Mouse (Mus musculus): ENCODE results near the gene Car6.

DNA sequence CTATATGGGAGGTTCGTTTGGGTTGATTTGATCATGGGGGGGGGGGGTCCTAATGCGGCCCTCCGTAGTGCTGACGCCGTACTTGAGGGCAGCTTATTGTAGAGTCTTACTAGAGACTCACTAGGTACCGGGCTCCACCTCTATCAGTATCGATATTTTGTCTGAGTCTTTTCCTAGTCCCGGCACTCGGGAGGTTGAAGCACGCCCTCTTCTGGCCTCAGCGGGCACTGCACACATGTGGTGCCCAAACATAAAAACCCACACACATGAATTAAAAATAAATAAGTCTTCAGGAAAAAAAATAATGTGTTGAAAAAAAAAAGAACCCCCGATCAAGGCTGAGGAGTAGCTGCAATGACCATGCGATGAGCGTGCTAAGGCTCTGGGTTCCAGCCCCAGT is 27.1 kb downstream of the Car6 start:
- TF ChIP-seq CTCF (IDR thresholded peaks at IDR 0.05; ENCODE audit: control insufficient read depth, insufficient read depth, insufficient read length) (no peak), FOSL1 (IDR thresholded peaks at IDR 0.05; ENCODE audit: insufficient read depth, low read length, poor library complexity, severe bottlenecking) (no peak), CEBPB (IDR thresholded peaks at IDR 0.05; ENCODE audit: low read depth) (no peak)
